Mouse (Mus musculus): ENCODE results near the gene Cdv3.

DNA sequence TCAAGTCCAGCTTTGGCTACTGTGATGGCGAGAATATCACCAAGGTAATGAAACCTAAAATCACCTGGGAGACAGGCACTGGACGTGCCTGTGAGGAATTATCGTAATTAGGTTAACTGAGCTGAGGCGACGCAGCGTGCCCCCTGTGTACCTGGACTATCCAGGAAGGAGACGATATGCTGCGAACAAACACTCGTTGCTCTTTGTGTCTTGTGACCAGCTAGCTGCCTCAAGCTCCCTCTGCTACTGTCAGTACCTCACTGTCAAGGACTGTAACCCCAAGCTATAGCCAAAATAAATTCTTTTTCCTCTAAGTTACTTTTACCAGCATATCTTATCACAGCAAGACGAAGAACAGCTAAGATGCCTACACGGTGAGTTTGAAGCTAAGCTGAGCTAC, 27.6 kb upstream of the Cdv3 start:
- no peak for TF ChIP-seq TCF12 (IDR thresholded peaks at IDR 0.05; ENCODE audit: low read depth, low read length)
- TF ChIP-seq ZMIZ1 (IDR thresholded peaks at IDR 0.05; ENCODE audit: low read depth, low read length) = no peak
- TF ChIP-seq POLR2A (IDR thresholded peaks at IDR 0.05; ENCODE audit: control insufficient read depth in 1 of 2, insufficient read depth in 1 of 2, low read depth in 1 of 2, low read length in 2 of 2, poor library complexity in 1 of 2) = no peak
- TF ChIP-seq GATA1 (IDR thresholded peaks at IDR 0.05; ENCODE audit: low read depth, low read length) = no peak
- TF ChIP-seq CTCF (IDR thresholded peaks at IDR 0.05 in 2 of 3, conservative IDR thresholded peaks at IDR 0.05 in 1 of 3; ENCODE audit: control insufficient read depth in 1 of 3, insufficient read depth in 1 of 3, low read depth in 2 of 3, low read length in 3 of 3, poor library complexity in 1 of 3, severe bottlenecking in 1 of 3) = no peak
- no peak for TF ChIP-seq MXI1 (IDR thresholded peaks at IDR 0.05; ENCODE audit: low read depth, low read length)
- TF ChIP-seq USF1 (IDR thresholded peaks at IDR 0.05; ENCODE audit: low read depth, low read length) = no peak

Measured in MEL (cell line).